Mouse (Mus musculus) cortical plate, adult 2 months (tissue): ENCODE measurements around the gene Txnrd1.

Source experiments
- CTCF ChIP-seq: fragments of 200-500 bp; IDR thresholded peaks from 2 replicates; pipeline ENCODE4 v1.5.1; 2011; ENCODE audit warnings: mild to moderate bottlenecking, control low read depth, low read length; ENCODE audit not compliant: insufficient read depth; ENCODE audit errors: extremely low read depth
- POLR2A ChIP-seq: fragments of 200-500 bp; IDR thresholded peaks from 2 replicates; pipeline ENCODE4 v1.6.1; 2011; ENCODE audit warnings: mild to moderate bottlenecking, low read length, control low read depth; ENCODE audit not compliant: insufficient read depth; ENCODE audit errors: extremely low read depth

GRCm38 (mm10) chr10:82805111-82805510, 28.6 kb upstream of the Txnrd1 start:
- TF ChIP-seq CTCF: no peak
- no peak for TF ChIP-seq POLR2A
